Mouse (Mus musculus): ENCODE data around the gene Cacnb4.

The Cacnb4 gene

DNA sequence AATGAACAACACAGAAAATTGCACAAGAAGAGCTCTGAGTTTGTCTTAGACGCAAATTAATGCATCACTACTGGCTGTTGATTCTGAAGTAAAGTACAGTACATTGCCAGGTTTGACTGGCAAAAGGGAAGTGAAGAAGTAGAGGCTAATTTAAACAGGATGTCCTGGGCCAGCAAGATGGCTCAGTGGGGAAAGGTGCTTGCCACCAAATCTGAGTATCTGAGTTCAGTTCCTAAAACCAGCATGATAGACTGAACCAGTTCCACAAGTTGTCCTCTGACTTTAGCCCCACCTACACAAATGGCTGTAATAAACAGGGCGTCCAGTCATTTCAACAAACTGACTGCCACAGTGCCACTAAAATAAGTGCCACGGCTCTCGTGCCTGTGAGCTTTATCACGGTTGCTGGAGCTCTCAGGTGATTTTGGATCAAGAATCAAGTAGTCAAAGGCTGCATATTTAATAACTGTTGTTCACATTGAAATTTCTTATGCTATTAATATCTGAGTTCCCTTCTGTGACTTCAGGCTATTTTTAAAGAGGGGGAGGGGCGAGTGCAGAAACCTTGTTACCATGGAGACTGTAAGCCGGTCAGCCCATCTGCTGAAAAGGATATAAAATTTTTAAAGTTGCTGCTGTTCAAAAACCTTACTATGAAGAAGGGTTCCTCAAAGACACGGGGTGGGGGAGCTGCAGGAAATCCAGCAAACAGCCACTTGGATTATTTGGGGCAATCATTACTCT is 29.2 kb downstream of the Cacnb4 start:
- no peak for DNase-seq (ENCODE audit: low spot score)

DNA sequence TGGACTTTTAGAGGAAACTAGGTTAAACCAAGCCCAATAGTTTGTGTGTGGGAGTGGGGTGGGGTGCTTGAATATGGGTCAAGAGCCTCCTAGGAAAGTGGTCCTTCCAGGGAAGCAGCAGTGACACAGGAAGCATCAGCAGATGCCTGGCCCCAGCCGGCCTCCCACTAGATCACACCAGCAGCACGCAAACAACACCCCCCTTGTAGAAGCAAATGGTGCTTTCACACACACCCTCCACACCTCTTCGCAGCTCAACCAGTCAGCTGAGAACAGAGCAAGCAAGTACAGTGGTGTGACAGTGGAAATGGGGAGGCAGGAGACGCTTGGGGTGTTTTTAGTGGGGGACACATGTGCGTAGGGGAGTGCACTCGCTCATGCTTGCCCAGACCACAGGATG is 33.0 kb downstream of the Cacnb4 start:
- peak; percentile 41 for DNase-seq (ENCODE audit: low spot score)

DNA sequence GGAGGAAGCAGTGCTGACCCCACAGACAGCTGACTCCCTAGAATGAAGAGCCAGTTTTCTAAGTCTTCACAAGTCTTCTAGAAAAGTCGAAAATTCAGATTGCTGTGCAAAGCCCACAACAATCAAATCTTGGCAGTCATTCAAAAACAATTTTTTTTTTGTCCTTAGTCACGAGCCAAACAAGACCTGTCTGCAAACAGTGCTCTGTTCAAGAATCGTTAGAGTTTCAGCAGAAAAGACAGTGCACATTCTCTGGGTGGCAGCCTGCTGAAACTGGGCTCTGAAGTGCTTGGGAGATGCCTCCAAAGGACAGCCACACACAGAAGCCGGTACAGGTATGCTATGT is 37.1 kb downstream of the Cacnb4 start:
- DNase-seq (ENCODE audit: low spot score), result no peak

DNA sequence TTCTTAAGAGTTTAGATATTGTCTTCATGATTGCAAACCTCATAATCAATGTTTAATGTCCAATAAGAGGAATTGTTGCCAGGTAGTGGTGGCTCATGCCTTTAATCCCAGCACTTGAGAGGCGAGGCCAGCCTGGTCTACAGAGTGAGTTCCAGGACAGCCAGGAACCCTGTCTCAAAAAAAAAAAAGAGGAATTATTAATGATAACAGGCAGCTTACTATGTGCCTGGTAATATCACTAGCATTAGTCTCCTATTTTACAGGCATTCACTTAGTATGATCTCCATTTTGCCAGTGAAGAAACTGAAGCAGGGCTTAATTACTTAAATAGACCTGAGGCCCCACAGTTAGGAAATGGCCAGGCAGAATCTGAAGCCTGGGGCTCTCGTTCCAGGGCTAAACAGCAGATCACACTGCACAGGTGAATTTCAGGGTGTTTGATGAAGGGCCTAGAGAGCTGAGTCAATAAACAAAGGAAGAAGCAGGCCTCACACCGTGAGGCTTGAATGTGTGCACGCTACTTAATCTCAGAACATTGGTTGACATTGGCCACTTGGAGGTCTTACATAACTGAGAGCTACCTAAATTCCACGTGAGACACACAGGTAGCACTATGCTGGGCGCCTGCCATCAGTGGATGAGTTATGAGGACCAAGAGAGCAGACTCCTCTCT is 37.6 kb downstream of the Cacnb4 start:
- DNase-seq (ENCODE audit: low spot score), result no peak

DNA sequence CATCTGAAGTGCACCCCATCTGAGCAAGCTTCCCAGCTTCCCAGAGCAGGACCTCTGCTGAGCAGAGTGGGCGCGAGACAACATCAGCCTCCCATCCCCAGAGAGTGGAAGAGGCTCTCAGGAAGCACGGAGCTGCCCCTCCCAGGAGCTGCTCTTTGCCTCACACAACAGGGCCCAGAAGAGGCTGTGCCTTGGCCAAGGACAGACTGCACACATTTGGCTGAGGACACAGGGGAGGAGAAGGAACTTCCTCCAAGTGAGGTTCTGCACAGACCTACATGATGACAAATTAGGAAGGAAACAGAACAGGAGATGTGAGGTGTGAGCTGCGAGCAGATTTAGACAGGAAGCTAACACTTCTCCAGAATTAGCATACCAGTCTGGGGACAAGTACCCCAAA is 38.4 kb downstream of the Cacnb4 start:
- DNase-seq (ENCODE audit: low spot score), result peak; percentile 35

DNA sequence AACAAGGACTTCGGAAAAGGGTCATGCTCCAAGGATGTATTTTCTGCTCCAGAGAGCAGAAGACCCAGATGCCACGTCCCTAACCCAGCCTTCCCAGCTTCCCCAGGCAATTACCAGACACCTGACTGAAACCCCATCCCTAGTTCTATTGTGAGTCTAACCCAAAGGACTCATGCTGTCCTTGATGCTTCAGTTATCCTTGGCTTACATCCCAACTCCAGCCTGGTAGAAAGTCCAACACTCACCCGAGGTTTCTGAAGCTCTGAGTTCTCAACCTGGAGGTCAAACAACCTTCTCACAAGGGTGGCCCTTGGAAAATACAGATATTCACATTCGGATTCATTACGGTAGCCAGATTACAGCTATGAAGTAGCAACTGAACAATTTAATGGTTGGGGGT is 40.6 kb downstream of the Cacnb4 start:
- DNase-seq (ENCODE audit: low spot score), result no peak

- DNase-seq (ENCODE audit: low spot score), result no peak
These were observed 41.3 kb downstream of the Cacnb4 start for GRCm38 (mm10) chr2:52635358-52635757.

- DNase-seq (ENCODE audit: low spot score), result peak; percentile 66
These were observed 43.8 kb downstream of the Cacnb4 start for GRCm38 (mm10) chr2:52632880-52633279.

- DNase-seq (ENCODE audit: low spot score), result no peak
These were observed 48.4 kb downstream of the Cacnb4 start for GRCm38 (mm10) chr2:52628186-52628585.

DNA sequence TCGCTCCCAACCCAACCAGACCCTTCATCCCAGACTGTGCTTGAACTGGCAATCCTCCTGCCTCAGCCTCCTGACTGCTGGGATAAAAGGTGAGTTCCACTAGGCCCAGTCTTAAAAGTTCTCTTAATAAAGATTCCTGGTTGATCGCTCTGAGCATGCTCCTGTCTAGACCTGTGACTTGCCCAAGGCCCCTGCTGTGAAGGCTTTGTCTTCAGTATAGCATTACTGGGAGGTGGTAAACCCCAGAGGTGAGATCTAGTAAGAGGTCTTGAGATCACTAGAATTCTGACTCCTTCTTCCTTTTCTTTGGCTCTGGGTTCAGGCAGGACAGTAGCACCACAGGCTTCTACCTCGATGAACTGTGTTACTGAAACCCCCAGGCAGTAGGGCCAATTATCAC is 50.4 kb downstream of the Cacnb4 start:
- DNase-seq (ENCODE audit: low spot score), result no peak

GRCm38 (mm10) chr2:52625731-52626130 is 50.9 kb downstream of the Cacnb4 start:
- no peak for DNase-seq (ENCODE audit: low spot score)

GRCm38 (mm10) chr2:52623921-52624404 is 52.7 kb downstream of the Cacnb4 start:
- no peak for DNase-seq (ENCODE audit: low spot score)

- no peak for DNase-seq (ENCODE audit: low spot score)
These were observed 53.2 kb downstream of the Cacnb4 start for GRCm38 (mm10) chr2:52623461-52623860.

DNA sequence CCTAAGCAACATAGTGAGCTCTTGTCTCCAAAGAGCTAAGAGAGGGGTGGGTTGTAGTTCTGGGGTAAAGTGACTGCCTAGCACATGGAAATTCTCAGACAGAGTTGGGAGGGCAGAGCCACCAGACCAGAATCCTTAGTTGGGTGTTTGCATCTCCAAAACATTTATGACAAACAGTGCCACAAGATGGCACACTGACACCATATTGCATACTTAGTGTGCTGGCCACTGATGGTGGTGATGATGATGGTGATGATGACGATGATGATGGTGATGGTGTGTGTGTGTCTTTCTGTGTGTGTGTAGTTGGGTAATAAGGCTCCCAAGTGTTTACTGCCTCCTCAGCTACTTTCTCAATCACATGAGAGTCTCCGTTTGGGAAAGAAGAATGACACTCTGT is 54.0 kb downstream of the Cacnb4 start:
- DNase-seq (ENCODE audit: low spot score), result no peak

GRCm38 (mm10) chr2:52619406-52619974 is 57.1 kb downstream of the Cacnb4 start:
- DNase-seq (ENCODE audit: low spot score), result no peak

GRCm38 (mm10) chr2:52618804-52619203 is 57.8 kb downstream of the Cacnb4 start:
- DNase-seq (ENCODE audit: low spot score), result no peak

- DNase-seq (ENCODE audit: low spot score), result no peak
These were observed 61.2 kb downstream of the Cacnb4 start for GRCm38 (mm10) chr2:52615429-52615828.

GRCm38 (mm10) chr2:52613888-52614287 is 62.7 kb downstream of the Cacnb4 start:
- no peak for DNase-seq (ENCODE audit: low spot score)

- DNase-seq (ENCODE audit: low spot score), result no peak
These were observed 67.1 kb downstream of the Cacnb4 start for GRCm38 (mm10) chr2:52609486-52609885.

- no peak for DNase-seq (ENCODE audit: low spot score)
These were observed 68.7 kb downstream of the Cacnb4 start for GRCm38 (mm10) chr2:52607857-52608485.

DNA sequence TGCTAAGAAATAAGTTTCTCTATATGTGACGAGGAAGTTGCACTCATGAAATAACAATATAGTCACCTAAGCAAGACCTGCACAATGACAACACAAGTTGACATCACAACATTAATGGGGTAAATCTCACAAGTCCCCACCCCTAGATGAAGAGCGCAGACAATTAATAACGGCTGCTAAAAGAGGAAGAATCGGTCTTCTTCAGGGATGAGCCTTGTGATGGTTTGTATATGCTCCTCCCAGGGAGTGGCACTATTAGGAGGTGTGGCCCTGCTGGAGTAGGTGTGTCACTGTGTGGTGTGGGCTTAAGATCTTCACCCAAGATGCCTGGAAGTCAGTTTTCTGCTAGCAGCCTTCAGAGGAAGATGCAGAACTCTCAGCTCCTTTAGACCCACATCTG is 70.3 kb downstream of the Cacnb4 start:
- no peak for DNase-seq (ENCODE audit: low spot score)

GRCm38 (mm10) chr2:52605321-52605720 is 71.3 kb downstream of the Cacnb4 start:
- DNase-seq (ENCODE audit: low spot score), result peak; percentile 46

DNA sequence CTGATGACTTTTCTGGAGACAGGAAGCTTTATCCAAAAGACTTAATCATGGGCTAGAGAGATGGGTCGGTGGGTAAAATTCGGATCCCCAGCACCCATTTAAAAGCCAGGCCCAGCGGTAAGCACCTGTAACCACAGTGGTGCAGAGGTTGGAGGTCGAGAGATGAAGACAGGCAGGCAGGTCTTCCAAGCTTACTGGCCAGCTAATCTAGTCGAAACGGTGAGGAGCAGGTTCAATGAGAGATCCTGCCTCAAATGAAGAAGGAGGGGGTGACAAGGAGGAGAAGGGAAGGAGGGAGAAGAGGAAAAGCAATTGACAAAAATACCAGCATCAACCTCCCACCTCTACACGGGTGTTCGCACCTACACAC is 72.0 kb downstream of the Cacnb4 start:
- DNase-seq (ENCODE audit: low spot score), result no peak

Measured in left cerebral cortex, adult 11 months (tissue).